Mouse (Mus musculus) heart, adult 18-20 months (tissue): ENCODE data around the gene Pnpla6. TPM values are rescaled to one million over a fixed set of nuclear protein-coding genes. Genes with fewer than 3 reads are reported as not detected.
"Not testable (repeated sequence)": the region's sequence is repeated elsewhere in the genome, so short reads cannot be mapped to it uniquely, and the experiment has no call there.

Experiments used
- DNase-seq, 2 experiments: peaks; one replicate each; pipeline ENCODE4 v3.0.0; 2021 to 2022; ENCODE audit warnings: mixed read lengths in 1 of 2
- total RNA-seq, 2 experiments: library from RNA; stranded (reverse); gene quantifications; 2 replicates each; pipeline ENCODE4 v1.2.3; 2021

The Pnpla6 gene
- total RNA-seq, 2 experiments from 2014 or later, result 8.1 to 10.2 TPM

DNA sequence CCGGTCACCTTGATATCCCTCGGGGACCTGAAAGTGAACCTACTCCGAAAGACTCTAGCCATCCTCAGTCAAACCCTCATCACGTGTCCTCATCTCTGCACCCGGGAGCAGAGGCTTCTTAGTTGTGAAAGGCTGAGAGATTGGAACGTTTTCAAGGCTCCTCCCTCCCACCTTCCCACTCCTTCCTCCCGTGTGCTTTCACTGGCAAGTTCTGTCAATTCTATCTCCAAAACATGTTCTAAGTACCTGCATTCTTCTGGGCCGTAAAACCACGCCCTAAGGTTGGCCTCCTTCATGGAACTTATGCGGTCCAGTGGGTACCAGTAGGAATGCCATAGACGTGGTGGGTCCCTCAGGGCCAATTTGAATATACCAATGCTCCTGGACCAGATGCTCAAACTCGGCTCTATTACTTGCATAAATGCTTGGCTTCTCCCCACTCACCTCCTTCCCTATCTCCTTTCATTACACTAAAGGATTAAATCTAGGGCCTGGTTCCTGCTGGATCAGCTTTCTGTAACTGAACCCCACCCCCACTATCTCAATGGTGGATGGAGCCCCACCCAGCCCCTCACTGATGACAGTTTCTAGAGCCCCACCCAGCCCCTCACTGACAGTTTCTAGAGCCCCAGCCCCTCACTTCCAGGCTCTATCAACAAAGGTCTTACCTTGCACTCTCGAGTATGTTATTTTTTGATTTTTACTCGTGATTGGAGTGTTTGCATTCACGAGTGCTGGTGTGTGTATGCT lies 61.2 kb downstream of the Pnpla6 start:
- DNase-seq, result no peak

DNA sequence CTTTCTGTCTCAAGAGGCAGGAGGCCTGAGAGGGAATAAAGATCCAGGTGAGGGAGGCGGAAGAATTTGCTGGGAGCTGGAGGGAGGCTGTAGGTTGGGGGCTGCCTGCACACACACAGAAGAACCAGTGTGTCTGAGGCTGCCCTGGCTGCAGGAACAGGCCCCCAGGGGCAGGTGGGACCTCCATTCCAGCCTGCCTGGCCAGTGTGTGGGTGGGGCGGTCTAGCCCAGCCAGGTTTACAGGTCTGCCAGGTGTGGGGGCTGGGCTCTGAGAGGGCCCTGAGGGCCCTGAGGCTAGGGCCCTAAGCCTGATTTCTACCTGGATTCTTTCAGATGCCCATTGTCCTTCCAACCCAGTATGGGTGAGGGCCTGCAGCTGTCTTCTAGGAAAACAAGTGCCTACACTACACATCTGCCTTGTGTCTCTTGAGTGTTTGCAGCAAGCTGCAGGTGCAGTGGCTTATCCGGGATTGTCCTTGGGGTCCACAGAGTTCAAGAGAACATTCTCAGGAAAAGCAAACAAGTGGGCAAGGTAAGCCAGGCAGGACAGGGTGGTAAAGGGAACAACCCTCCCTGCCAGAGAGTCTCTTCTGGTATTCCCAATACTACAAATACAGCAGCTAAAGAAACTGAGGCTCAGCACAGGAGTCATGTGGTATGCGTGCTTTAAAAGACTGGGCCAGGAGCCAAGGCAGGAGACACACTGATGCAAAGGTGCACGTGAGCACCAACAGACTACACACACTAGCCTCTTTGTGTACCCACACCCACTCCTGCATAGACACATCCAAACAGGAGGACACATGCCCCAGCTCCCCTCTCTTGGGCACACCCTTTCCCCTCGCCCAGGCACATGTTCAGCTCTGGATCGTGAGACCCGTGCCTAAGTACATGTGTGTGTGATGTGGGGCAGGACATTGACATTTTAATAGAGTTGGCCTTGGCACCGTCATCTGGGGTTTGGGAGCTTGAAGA lies 64.5 kb downstream of the Pnpla6 start:
- no peak for DNase-seq

DNA sequence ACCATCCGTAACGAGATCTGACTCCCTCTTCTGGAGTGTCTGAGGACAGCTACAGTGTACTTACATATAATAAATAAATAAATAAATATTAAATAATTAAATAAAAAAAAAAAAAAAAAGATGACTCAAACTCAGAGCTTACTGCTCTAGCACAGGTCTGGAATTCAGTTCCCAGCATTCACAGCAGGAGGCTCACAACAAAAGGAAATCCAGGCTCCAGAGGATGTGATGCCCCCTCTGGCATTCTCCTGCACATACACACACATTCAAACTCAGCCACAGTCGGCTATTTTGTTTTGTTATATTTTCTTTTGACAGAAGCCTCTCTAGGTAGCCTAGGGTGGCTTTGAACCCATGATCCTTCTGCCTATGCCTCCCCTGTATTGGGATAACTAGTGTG lies 66.8 kb downstream of the Pnpla6 start:
- not testable (repeated sequence) for DNase-seq

DNA sequence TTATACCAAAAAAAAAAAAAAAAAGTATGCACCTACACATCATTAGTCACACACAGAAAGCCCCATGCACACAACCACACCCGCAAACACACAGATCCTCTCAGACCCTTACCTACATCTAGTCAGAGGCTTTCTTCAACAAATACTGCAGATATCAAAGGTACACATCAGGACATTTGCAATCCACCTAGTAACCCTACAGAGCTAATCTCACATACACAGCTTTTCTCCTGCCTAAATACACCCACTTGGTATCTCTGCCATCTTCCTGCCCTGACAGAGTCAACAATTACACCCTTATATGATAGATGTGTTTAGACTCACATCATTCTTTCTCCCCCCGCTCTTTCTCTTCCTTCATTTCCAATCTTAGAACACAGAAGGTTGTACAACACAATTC lies 71.3 kb downstream of the Pnpla6 start:
- no peak for DNase-seq

DNA sequence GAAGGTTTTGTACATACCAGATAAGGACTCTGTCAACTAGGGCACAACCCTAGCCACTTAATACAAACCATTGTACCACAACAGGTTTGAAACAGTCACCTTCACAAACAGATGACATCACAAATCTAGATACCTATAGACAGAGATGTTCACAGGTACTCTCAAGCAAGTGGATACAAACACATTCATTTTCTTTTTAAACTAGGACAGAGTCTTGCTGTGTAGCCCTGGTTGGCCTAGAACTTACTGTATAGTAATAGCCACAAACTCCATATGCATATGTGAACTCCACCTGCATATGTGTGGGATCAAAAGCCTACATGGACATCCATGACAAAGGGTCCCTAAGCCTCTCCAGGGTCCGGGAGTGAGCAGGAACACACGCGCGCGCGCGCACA lies 71.8 kb downstream of the Pnpla6 start, which contains the start of gene Camsap3:
Camsap3 (plus strand) TSS at position 301 of the 398 bp plus-strand sequence.
- DNase-seq, result no peak

DNA sequence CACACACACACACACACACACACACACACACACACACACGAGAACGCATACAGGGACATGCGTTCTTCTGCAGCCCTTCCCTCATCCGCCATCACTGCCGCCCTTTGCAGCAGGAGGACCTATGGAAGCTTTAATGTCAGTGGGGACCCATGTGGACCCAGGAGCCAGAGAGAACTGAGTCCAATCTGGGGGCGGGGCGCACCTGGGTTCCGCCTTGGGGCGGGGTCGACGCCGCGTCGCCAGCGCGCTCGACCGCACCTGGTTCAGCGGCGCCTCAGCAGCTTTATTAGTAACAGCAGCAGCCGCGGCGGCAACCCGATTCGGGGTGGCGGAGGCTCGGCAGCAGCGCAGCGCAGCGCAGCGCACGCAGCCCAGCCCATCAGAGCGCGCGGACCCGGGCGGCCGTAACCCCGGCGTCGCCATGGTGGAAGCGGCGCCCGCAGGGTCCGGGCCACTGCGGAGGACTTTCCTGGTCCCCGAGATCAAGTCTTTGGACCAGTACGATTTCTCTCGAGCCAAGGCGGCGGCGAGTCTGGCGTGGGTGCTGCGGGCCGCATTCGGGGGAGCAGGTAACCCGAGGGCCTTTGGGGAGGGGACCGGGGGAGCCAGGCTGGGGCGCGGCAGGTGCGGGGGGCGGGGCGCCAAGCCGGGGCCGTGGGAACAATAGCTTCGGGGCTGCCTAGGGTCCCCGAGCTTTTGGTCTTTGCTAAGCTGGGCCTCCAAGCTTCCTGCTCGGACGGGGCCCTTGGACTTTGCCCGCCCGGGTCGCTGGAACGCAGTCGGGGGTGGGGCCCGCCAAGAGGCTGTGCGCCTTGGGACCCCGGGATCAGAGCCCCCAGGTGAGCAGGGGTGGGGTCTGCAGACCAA lies 72.4 kb downstream of the Pnpla6 start:
- DNase-seq, result no peak

DNA sequence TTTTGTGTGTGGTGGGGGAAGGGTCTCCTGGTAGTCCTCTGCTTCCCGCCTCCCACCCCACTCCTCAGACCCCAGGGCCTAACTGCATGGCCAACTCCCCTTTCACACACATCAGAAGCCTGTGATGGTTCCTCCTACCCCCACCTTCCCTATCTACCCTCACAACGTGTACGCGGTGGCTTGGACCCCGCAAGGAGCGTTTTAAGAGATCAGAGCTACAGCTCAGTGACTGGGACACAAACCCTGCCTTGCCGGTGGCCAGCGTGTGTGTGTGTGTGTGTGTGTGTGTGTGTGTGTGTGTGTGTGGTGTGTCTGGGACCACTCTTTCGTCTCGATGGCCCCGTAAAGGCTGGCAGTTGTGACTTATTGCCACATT lies 73.1 kb downstream of the Pnpla6 start:
- no peak for DNase-seq

DNA sequence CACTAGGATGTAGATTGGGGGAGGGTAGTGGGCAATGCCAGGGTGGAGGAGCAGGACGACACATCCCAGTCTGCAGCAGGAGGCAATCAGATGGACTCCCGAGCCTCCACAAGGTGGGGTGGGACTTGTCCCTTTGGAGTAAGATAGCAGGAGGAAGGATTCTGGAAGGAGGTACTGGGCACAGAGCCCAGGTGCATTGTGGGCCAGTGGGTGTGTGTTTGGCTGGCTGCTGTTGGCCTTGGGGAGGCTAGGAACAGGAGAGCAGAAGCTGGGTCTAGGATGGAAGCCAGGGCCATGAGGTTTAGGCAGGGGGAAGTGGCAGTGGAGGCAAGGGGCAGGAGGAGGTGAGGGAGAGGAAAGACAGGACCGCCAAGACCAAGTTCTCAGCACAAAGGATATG lies 78.3 kb downstream of the Pnpla6 start:
- peak in 1 of 2 experiments; percentile 27 for DNase-seq

Other genes starting within 250 kb of the Pnpla6 start
- 100 to 1,000 TPM; 127 to 137 TPM for gene Insr, start 235.8 kb upstream of the Pnpla6 start, total RNA-seq
- gene A430078G23Rik, start 162.0 kb upstream of the Pnpla6 start, total RNA-seq, result 1 to 10 TPM in 1 of 2 experiments, under 1 TPM in 1; 0.30 to 2.9 TPM
- gene Arhgef18, start 122.4 kb upstream of the Pnpla6 start, total RNA-seq, result 10 to 100 TPM; 17.5 to 20.4 TPM
- gene Pex11g, start 47.7 kb upstream of the Pnpla6 start, total RNA-seq, result 1 to 10 TPM; 3.6 to 4.2 TPM
- gene Tex45, start 44.5 kb upstream of the Pnpla6 start, total RNA-seq, result not detected
- 10 to 100 TPM; 29.4 to 30.5 TPM for gene Zfp358, start 22.2 kb upstream of the Pnpla6 start, total RNA-seq
- 10 to 100 TPM; 17.8 to 21.0 TPM for gene Mcoln1, start 14.9 kb upstream of the Pnpla6 start, total RNA-seq
- gene C330021F23Rik, start 52.6 kb downstream of the Pnpla6 start, total RNA-seq, result under 1 TPM; 0.22 to 0.49 TPM
- 1 to 10 TPM; 1.2 to 1.6 TPM for gene Camsap3, start 71.9 kb downstream of the Pnpla6 start, total RNA-seq
- gene Xab2, start 105.9 kb downstream of the Pnpla6 start, total RNA-seq, result 10 to 100 TPM; 14.0 to 20.3 TPM
- gene Pet100, start 106.2 kb downstream of the Pnpla6 start, total RNA-seq, result 10 to 100 TPM; 75.5 to 95.8 TPM
- gene Pcp2, start 110.2 kb downstream of the Pnpla6 start, total RNA-seq, result not detected
- gene Stxbp2, start 115.6 kb downstream of the Pnpla6 start, total RNA-seq, result 1 to 10 TPM; 4.3 to 9.3 TPM
- 10 to 100 TPM in 1 of 2 experiments, 1 to 10 TPM in 1; 5.1 to 17.7 TPM for gene Retn, start 140.4 kb downstream of the Pnpla6 start, total RNA-seq
- gene Mcemp1, start 150.4 kb downstream of the Pnpla6 start, total RNA-seq, result under 1 TPM; 0.30 to 0.49 TPM
- 1 to 10 TPM in 1 of 2 experiments, under 1 TPM in 1; 0.82 to 7.1 TPM for gene Fcor, start 157.0 kb downstream of the Pnpla6 start, total RNA-seq
- gene Trappc5, start 160.9 kb downstream of the Pnpla6 start, total RNA-seq, result 10 to 100 TPM; 20.0 to 21.2 TPM
- 1 to 10 TPM in 1 of 2 experiments, not detected in 1; 3.4 TPM for gene Fcer2a, start 178.8 kb downstream of the Pnpla6 start, total RNA-seq
- gene Clec4g, start 205.3 kb downstream of the Pnpla6 start, total RNA-seq, result 1 to 10 TPM in 1 of 2 experiments, under 1 TPM in 1; 0.47 to 1.0 TPM
- under 1 TPM; 0.82 to 0.87 TPM for gene Cd209a, start 233.6 kb downstream of the Pnpla6 start, total RNA-seq